Mouse (Mus musculus): ENCODE results near the gene Krt5. TPM values are rescaled to one million over a fixed set of nuclear protein-coding genes. Genes with fewer than 3 reads are reported as not detected.

Gene Krt5
- total RNA-seq, 2 experiments from 2014 or later, result 0.33 to 2.1 TPM

Small RNA genes within 50 kb of the gene (microRNA-seq; reads per million reads assigned to microRNA genes)
- gene Gm44323 (0 reads per million in 2 experiments), gene Gm44342 (0 reads per million in 2 experiments), gene Gm44383 (0 reads per million in 2 experiments)

Other genes with a start within 250 kb of the Krt5 start
- gene Krt81, start 249.1 kb downstream of the Krt5 start, total RNA-seq (2021), result not detected
- not detected for gene Krt86, start 239.4 kb downstream of the Krt5 start, total RNA-seq (2021)
- not detected for gene Krt83, start 221.4 kb downstream of the Krt5 start, total RNA-seq (2021)
- not detected for gene Gm49425, start 195.6 kb downstream of the Krt5 start, total RNA-seq (2021)
- under 1 TPM in 1 of 2 experiments, not detected in 1; 0.15 TPM for gene Krt84, start 180.1 kb downstream of the Krt5 start, total RNA-seq (2021)
- not detected for gene Krt82, start 162.2 kb downstream of the Krt5 start, total RNA-seq (2021)
- under 1 TPM in 1 of 2 experiments, not detected in 1; 0.14 TPM for gene Krt90, start 149.9 kb downstream of the Krt5 start, total RNA-seq (2021)
- not detected for gene Krt75, start 139.0 kb downstream of the Krt5 start, total RNA-seq (2021)
- not detected for gene Gm5414, start 84.7 kb downstream of the Krt5 start, total RNA-seq (2021)
- not detected for gene Gm5478, start 65.5 kb downstream of the Krt5 start, total RNA-seq (2021)
- gene Krt6b, start 32.6 kb downstream of the Krt5 start, total RNA-seq (2021), result under 1 TPM in 1 of 2 experiments, not detected in 1; 0.22 TPM
- gene Krt6a, start 18.6 kb downstream of the Krt5 start, total RNA-seq (2021), result not detected
- gene Krt71, start 30.2 kb upstream of the Krt5 start, total RNA-seq (2021), result not detected
- gene Krt72, start 73.6 kb upstream of the Krt5 start, total RNA-seq (2021), result not detected
- gene Krt73, start 89.4 kb upstream of the Krt5 start, total RNA-seq (2021), result not detected
- not detected for gene Krt2, start 105.3 kb upstream of the Krt5 start, total RNA-seq (2021)
- under 1 TPM in 1 of 2 experiments, not detected in 1; 0.07 TPM for gene Krt1, start 137.9 kb upstream of the Krt5 start, total RNA-seq (2021)
- not detected for gene Krt77, start 156.8 kb upstream of the Krt5 start, total RNA-seq (2021)
- not detected for gene Krt76, start 180.0 kb upstream of the Krt5 start, total RNA-seq (2021)
- not detected for gene Krt4, start 211.8 kb upstream of the Krt5 start, total RNA-seq (2021)
- gene Krt79, start 227.4 kb upstream of the Krt5 start, total RNA-seq (2021), result under 1 TPM; 0.26 to 0.34 TPM
- gene Krt78, start 241.4 kb upstream of the Krt5 start, total RNA-seq (2021), result not detected

Data from heart, postnatal 14 days (tissue).